Mouse (Mus musculus) kidney, embryonic 16.5 days (tissue): ENCODE results near the gene Dera. TPM values are rescaled to one million over a fixed set of nuclear protein-coding genes. Genes with fewer than 3 reads are reported as not detected.
A peak's percentile ranks its signal among the peaks of the same experiment; 100 is the strongest.

Source experiments
- ATAC-seq: fragments of 200-750 bp; cut with Nextera tagmentation; 2 replicates; pipeline ENCODE4 v1.8.0; 2017; ENCODE audit warnings: moderate TSS enrichment; ENCODE audit not compliant: low FRiP score, low TSS enrichment
- H3K27ac ChIP-seq: fragments of 300-500 bp; sonication (generic); 2 replicates; pipeline ENCODE4 v1.5.1; 2014; ENCODE audit warnings: low read length
- H3K27me3 ChIP-seq: fragments of 300-500 bp; sonication (generic); 2 replicates; pipeline ENCODE4 v1.6.1; 2014; ENCODE audit warnings: low read length, control low read depth, mixed read lengths; ENCODE audit not compliant: insufficient read depth
- H3K36me3 ChIP-seq: fragments of 300-500 bp; sonication (generic); 2 replicates; pipeline ENCODE4 v1.6.1; 2014; ENCODE audit warnings: low read length, control low read depth, mixed read lengths; ENCODE audit not compliant: insufficient read depth
- H3K4me1 ChIP-seq: fragments of 300-500 bp; sonication (generic); 2 replicates; pipeline ENCODE4 v1.6.1; 2014; ENCODE audit warnings: low read length, control low read depth, mixed read lengths; ENCODE audit not compliant: insufficient read depth
- H3K4me2 ChIP-seq: fragments of 300-500 bp; sonication (generic); replicated peaks from 2 replicates; pipeline ENCODE4 v1.6.1; 2014; ENCODE audit warnings: low read depth, low read length
- H3K4me3 ChIP-seq: fragments of 300-500 bp; sonication (generic); 2 replicates; pipeline ENCODE4 v1.5.1; 2014; ENCODE audit warnings: mild to moderate bottlenecking, low read length
- H3K9ac ChIP-seq: fragments of 300-500 bp; sonication (generic); replicated peaks from 2 replicates; pipeline ENCODE4 v1.6.1; 2014; ENCODE audit warnings: low read length
- H3K9me3 ChIP-seq: fragments of 300-500 bp; sonication (generic); 2 replicates; pipeline ENCODE4 v1.6.1; 2016; ENCODE audit warnings: low read length, control low read depth
- WGBS: fragments of 180-500 bp; shearing (Covaris S2); extraction: QIAGEN DNeasy Blood & Tissue Kit; methylation state at CpG from one replicate; pipeline ENCODE4 v1.1.7; 2014; 5-methylcytosine and 5-hydroxymethylcytosine counted together
- polyA plus RNA-seq: library from polyadenylated mRNA; unstranded; fragments of >200 nt; fragmentation: Nextera tagmentation; extraction: Ambion mirVana; gene quantifications from 2 replicates; pipeline ENCODE4 v1.2.1, GENCODE M21; 2015

Gene Dera
- polyA plus RNA-seq, 1 experiment from 2014 or later, result 79.0 TPM

GRCm38 (mm10) chr6:137775159-137775558, 20.8 kb downstream of the Dera start:
- no peaks in the 10 kb centered on the region for H3K9me3 ChIP-seq
- no peak for ATAC-seq
- H3K27ac ChIP-seq, result no peak overlapping the region
- H3K4me2 ChIP-seq, result no peak overlapping the region
- H3K9ac ChIP-seq, result no peak overlapping the region
- no peak overlapping the region for H3K4me3 ChIP-seq
- 78% methylated on average over 8 of the region's 8 CpGs for WGBS
- no peaks in the 10 kb centered on the region for H3K27me3 ChIP-seq
- H3K4me1 ChIP-seq, result 0 out of 2 replicates have a peak, but pooled peaks cover 5% of the 10 kb centered on the region
- H3K36me3 ChIP-seq, result no peaks in the 10 kb centered on the region

DNA sequence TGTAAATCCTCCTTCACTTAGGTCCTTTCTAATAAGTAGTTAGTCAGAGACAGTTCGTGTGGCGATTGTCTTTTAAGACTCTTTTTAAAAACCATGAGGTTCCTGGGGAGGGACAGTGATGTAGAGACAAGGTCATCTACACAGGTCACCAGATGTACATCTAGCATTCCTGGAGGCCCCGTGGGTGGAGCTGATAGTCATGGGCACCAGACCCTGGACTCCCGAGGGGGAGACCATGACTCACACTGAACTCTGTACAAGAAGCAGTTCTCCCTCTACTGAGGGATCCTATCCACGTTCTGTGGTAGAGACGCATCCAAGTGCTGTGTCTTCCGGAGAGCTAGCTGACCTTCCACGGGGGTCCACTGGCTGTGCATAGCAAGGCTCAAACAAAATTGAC, 22.6 kb downstream of the Dera start:
- WGBS, result 66% methylated on average over 8 of the region's 8 CpGs
- Histone ChIP-seq H3K27me3 (no peaks in the 10 kb centered on the region), H3K36me3 (no peaks in the 10 kb centered on the region), H3K4me1 (0 out of 2 replicates have a peak, but pooled peaks cover 3% of the 10 kb centered on the region), H3K4me3 (no peak overlapping the region), H3K9me3 (no peaks in the 10 kb centered on the region), H3K4me2 (no peak overlapping the region), H3K9ac (no peak overlapping the region), H3K27ac (no peak overlapping the region)
- no peak for ATAC-seq

- Histone ChIP-seq H3K36me3 (no peaks in the 10 kb centered on the region), H3K4me1 (no peaks in the 10 kb centered on the region), H3K27ac (no peak overlapping the region), H3K4me2 (no peak overlapping the region), H3K27me3 (no peaks in the 10 kb centered on the region), H3K9me3 (no peaks in the 10 kb centered on the region), H3K9ac (no peak overlapping the region), H3K4me3 (no peak overlapping the region)
- ATAC-seq, result no peak
- 89% methylated on average over 7 of the region's 7 CpGs for WGBS
Observed at GRCm38 (mm10) chr6:137783899-137784637, 29.7 kb downstream of the Dera start.

GRCm38 (mm10) chr6:137788976-137789590, 34.7 kb downstream of the Dera start:
- WGBS, result 61% methylated on average over 9 of the region's 9 CpGs
- H3K27ac ChIP-seq, result no peak overlapping the region
- ATAC-seq, result no peak
- no peak overlapping the region for H3K9ac ChIP-seq
- no peaks in the 10 kb centered on the region for H3K36me3 ChIP-seq
- H3K9me3 ChIP-seq, result no peaks in the 10 kb centered on the region
- H3K4me2 ChIP-seq, result no peak overlapping the region
- H3K4me3 ChIP-seq, result no peak overlapping the region
- no peaks in the 10 kb centered on the region for H3K4me1 ChIP-seq
- no peaks in the 10 kb centered on the region for H3K27me3 ChIP-seq

GRCm38 (mm10) chr6:137789658-137790057, 35.3 kb downstream of the Dera start:
- H3K27me3 ChIP-seq, result no peaks in the 10 kb centered on the region
- ATAC-seq, result no peak
- no peak overlapping the region for H3K4me2 ChIP-seq
- no peaks in the 10 kb centered on the region for H3K4me1 ChIP-seq
- no peaks in the 10 kb centered on the region for H3K36me3 ChIP-seq
- 80% methylated on average over 2 of the region's 2 CpGs for WGBS
- H3K9ac ChIP-seq, result no peak overlapping the region
- no peak overlapping the region for H3K4me3 ChIP-seq
- H3K27ac ChIP-seq, result no peak overlapping the region
- H3K9me3 ChIP-seq, result no peaks in the 10 kb centered on the region

- WGBS, result 22% methylated on average over 2 of the region's 2 CpGs
- no peak overlapping the region for H3K4me2 ChIP-seq
- no peak overlapping the region for H3K9ac ChIP-seq
- H3K27me3 ChIP-seq, result no peaks in the 10 kb centered on the region
- peaks cover 7% of the 10 kb centered on the region for H3K36me3 ChIP-seq
- no peak for ATAC-seq
- H3K4me1 ChIP-seq, result no peaks in the 10 kb centered on the region
- H3K9me3 ChIP-seq, result peaks cover 10% of the 10 kb centered on the region
- H3K4me3 ChIP-seq, result no peak overlapping the region
- H3K27ac ChIP-seq, result no peak overlapping the region
Observed at GRCm38 (mm10) chr6:137795494-137795893, 41.1 kb downstream of the Dera start.

DNA sequence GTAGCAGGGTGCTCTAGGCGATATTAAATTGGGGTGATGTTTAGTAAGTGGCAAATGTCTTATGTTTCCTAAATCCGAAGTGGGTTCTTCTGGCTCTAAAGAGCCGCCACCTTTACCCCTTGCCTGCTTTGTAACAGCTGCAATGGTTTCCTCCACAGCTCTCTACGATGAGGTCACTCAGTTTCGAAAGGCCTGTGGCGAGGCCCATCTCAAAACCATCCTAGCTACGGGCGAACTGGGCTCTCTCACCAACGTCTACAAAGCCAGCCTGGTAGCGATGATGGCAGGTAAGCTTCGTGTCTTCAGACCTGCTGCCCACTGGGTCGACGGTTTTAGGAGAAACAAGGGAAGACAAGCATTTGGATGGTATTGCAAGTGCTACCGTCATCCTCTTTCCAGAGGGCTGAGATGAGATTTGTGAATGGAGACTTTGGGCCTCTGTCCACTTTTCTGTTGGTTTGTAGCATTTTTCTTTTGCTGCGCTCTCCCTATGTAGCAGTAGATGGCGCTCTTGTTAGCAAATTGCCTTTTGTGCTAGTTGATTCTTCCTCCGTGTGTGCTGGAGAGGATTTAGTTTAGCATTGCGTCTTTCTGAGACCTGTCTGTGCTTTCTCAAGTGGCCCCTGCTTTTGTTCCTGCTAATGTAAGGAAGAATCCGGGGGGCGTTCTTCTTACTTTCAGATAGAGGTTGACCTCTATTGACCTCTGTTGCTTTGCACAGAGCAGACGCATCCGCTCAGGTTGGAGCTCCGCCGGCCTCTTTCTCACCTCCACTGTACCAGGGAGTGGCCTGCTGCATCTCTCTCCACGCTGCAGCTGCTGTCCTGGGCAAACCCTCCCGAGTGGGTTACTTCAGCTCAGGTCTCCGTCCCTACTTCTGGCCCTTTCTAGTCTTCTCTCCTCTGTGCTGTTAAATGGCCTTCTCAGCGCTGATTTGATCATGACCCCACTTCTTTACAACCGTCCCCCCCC, 42.5 kb downstream of the Dera start:
- Histone ChIP-seq H3K27ac (no peak overlapping the region), H3K4me3 (no peak overlapping the region), H3K36me3 (peaks cover 11% of the 10 kb centered on the region), H3K4me2 (no peak overlapping the region), H3K4me1 (no peaks in the 10 kb centered on the region), H3K9ac (no peak overlapping the region), H3K9me3 (peaks cover 10% of the 10 kb centered on the region), H3K27me3 (no peaks in the 10 kb centered on the region)
- peak; percentile 68; the same call in 1 of the 2 replicates for ATAC-seq
- WGBS, result 66% methylated on average over 28 of the region's 29 CpGs

GRCm38 (mm10) chr6:137799253-137799652, 44.9 kb downstream of the Dera start:
- no peak overlapping the region for H3K9ac ChIP-seq
- H3K4me3 ChIP-seq, result no peak overlapping the region
- no peak for ATAC-seq
- H3K4me1 ChIP-seq, result 0 out of 2 replicates have a peak, but pooled peaks cover 6% of the 10 kb centered on the region
- no peaks in the 10 kb centered on the region for H3K27me3 ChIP-seq
- H3K9me3 ChIP-seq, result peaks cover 10% of the 10 kb centered on the region
- H3K27ac ChIP-seq, result no peak overlapping the region
- H3K36me3 ChIP-seq, result peaks cover 11% of the 10 kb centered on the region
- 48% methylated on average over 9 of the region's 9 CpGs for WGBS
- H3K4me2 ChIP-seq, result no peak overlapping the region

- no peaks in the 10 kb centered on the region for H3K27me3 ChIP-seq
- H3K27ac ChIP-seq, result peak overlapping the region; percentile 27; the same call in 1 of the 2 replicates
- peak; percentile 55; the same call in 1 of the 2 replicates for ATAC-seq
Observed at GRCm38 (mm10) chr6:137803456-137804005, 49.2 kb downstream of the Dera start.

More at GRCm38 (mm10) chr6:137803456-137804005, 49.2 kb downstream of the Dera start:
- H3K4me3 ChIP-seq, result no peak overlapping the region
- peaks cover 20% of the 10 kb centered on the region for H3K4me1 ChIP-seq
- peaks cover 16% of the 10 kb centered on the region for H3K36me3 ChIP-seq
- H3K9ac ChIP-seq, result no peak overlapping the region
- 36% methylated on average over 12 of the region's 12 CpGs for WGBS
- peaks cover 10% of the 10 kb centered on the region for H3K9me3 ChIP-seq
- H3K4me2 ChIP-seq, result no peak overlapping the region
